Comparison of ENCODE assay signal across 9 mouse cellular contexts in the genomic region with DNA sequence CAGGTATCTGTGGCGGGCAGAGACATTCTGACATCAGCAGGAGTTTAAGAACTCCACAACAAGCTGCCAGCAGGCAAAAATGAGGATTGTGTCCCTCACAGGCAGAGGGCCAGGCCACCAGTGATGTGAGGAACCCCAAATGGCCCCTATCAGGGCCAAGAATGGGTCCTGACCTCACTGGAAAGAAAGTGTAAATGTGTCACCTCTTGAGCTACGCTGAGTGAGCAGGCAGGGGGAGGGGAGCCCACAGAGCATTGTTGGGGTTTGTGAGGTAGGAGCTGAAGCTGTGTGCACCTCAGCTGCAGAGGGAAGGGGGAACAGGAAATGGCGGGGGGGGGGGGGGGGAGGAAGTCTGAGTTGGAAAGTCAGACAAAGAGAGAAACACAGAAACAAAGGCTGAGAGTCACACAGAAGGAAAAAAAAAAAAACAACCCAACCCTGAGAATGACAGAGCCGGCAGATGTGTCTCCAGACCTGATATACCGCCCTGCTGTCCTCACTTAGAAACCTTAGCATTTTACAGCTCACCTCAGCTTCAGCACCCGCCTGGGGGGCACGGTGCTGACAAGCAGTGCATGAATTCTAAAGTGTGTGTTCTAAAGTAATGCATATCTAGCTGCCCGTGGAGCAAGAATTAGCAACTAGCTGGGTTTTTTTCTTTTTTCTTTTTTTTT. TPM values are rescaled to one million over a fixed set of nuclear protein-coding genes. Genes with fewer than 3 reads are reported as not detected.
DNase-seq lines count a peak whose midpoint lies in the region; ATAC-seq and TF ChIP-seq lines count a peak whose summit lies in the region.
"Had no signal": no experiment of that assay in that cellular context is flagged by ENCODE, and none has a peak within 500 bp of the region (broad histone marks: within the 10 kb centered on the region; RNA-seq: fewer than 3 reads in every experiment).

No protein-coding gene starts in this region.

- H3K9ac ChIP-seq in embryonic facial prominence, embryonic 11.5 days (replicated peaks; ENCODE audit: low read length) = no peak overlapping the region
- no peak overlapping the region for H3K9ac ChIP-seq in limb, embryonic 13.5 days
- H3K9ac ChIP-seq in forebrain, embryonic 13.5 days = no peak overlapping the region; the same call in 1 of the 2 replicates
- H3K9ac ChIP-seq: neural tube, embryonic 12.5 days had no signal

- no peak for ATAC-seq in embryonic facial prominence, embryonic 11.5 days (replicated peaks; ENCODE audit: insufficient number of reproducible peaks, low FRiP score, low TSS enrichment, low read depth)
- peak; percentile 66; the same call in 1 of the 2 replicates for ATAC-seq in limb, embryonic 13.5 days (ENCODE audit: low FRiP score, low read depth)
- ATAC-seq in forebrain, embryonic 13.5 days = no peak

- peak; percentile 21 for DNase-seq in embryo, embryonic 11 days
- DNase-seq in embryo, embryonic 10.5 days (ENCODE audit: low spot score) = no peak
- peak; percentile 5 for DNase-seq in embryonic facial prominence, embryonic 11.5 days (ENCODE audit: low spot score)
- DNase-seq in spleen, adult 12 weeks (ENCODE audit: low spot score) = peak; percentile 75
- DNase-seq in right cerebral cortex, postnatal 4 days = no peak
- DNase-seq in cerebellum, adult 2 months = no peak

- no peaks in the 10 kb centered on the region for H3K36me3 ChIP-seq in embryonic facial prominence, embryonic 11.5 days (replicated peaks; ENCODE audit: control insufficient read depth, insufficient read depth, low read depth, low read length)
- H3K36me3 ChIP-seq in limb, embryonic 13.5 days = no peaks in the 10 kb centered on the region
- H3K36me3 ChIP-seq in forebrain, embryonic 13.5 days (ENCODE audit: poor library complexity, severe bottlenecking) = no peaks in the 10 kb centered on the region
- H3K36me3 ChIP-seq: neural tube, embryonic 12.5 days had no signal

- H3K27me3 ChIP-seq in embryonic facial prominence, embryonic 11.5 days (ENCODE audit: control insufficient read depth, insufficient read depth, low read length) = no peaks in the 10 kb centered on the region
- H3K27me3 ChIP-seq in limb, embryonic 13.5 days = no peaks in the 10 kb centered on the region
- H3K27me3 ChIP-seq in cerebellum, adult 2 months (ENCODE audit: control insufficient read depth, insufficient read depth, low read length) = no peaks in the 10 kb centered on the region
- H3K27me3 ChIP-seq in forebrain, embryonic 13.5 days = no peaks in the 10 kb centered on the region
- H3K27me3 ChIP-seq: neural tube, embryonic 12.5 days had no signal

- H3K27ac ChIP-seq in embryonic facial prominence, embryonic 11.5 days (replicated peaks; ENCODE audit: low read depth, low read length) = no peak overlapping the region
- peak overlapping the region; percentile 69; the same call in 1 of the 2 replicates for H3K27ac ChIP-seq in limb, embryonic 13.5 days
- H3K27ac ChIP-seq in cerebellum, adult 2 months (ENCODE audit: insufficient read depth, low read length) = no peak overlapping the region
- H3K27ac ChIP-seq in forebrain, embryonic 13.5 days = no peak overlapping the region
- H3K27ac ChIP-seq: neural tube, embryonic 12.5 days had no signal

- H3K4me2 ChIP-seq in embryonic facial prominence, embryonic 11.5 days (ENCODE audit: low read depth, low read length) = no peak overlapping the region
- H3K4me2 ChIP-seq in limb, embryonic 13.5 days (replicated peaks) = peak overlapping the region; percentile 36
- no peak overlapping the region for H3K4me2 ChIP-seq in forebrain, embryonic 13.5 days
- H3K4me2 ChIP-seq: neural tube, embryonic 12.5 days had no signal

- WGBS in embryonic facial prominence, embryonic 11.5 days = 49% methylated on average over 8 of the region's 8 CpGs
- 24% methylated on average over 7 of the region's 8 CpGs for WGBS in limb, embryonic 13.5 days
- 72% methylated on average over 8 of the region's 8 CpGs for WGBS in cerebellum, adult 2 months
- WGBS in forebrain, embryonic 13.5 days = 74% methylated on average over 7 of the region's 8 CpGs

- H3K4me1 ChIP-seq in embryonic facial prominence, embryonic 11.5 days (ENCODE audit: control insufficient read depth, insufficient read depth, low read length) = no peaks in the 10 kb centered on the region
- H3K4me1 ChIP-seq in limb, embryonic 13.5 days = peaks cover 8% of the 10 kb centered on the region
- no peaks in the 10 kb centered on the region; the same call in 1 of the 2 replicates for H3K4me1 ChIP-seq in cerebellum, adult 2 months (ENCODE audit: control insufficient read depth, insufficient read depth, low read length)
- H3K4me1 ChIP-seq in forebrain, embryonic 13.5 days = peaks cover 7% of the 10 kb centered on the region; the same call in 1 of the 2 replicates

- no peak overlapping the region for H3K4me3 ChIP-seq in embryonic facial prominence, embryonic 11.5 days (ENCODE audit: low read depth, low read length)
- H3K4me3 ChIP-seq in limb, embryonic 13.5 days = no peak overlapping the region
- H3K4me3 ChIP-seq in cerebellum, adult 2 months (replicated peaks; ENCODE audit: insufficient read depth, low read depth, low read length) = no peak overlapping the region
- H3K4me3 ChIP-seq in forebrain, embryonic 13.5 days = no peak overlapping the region
- H3K4me3 ChIP-seq: neural tube, embryonic 12.5 days had no signal

- H3K9me3 ChIP-seq in embryonic facial prominence, embryonic 11.5 days (replicated peaks; ENCODE audit: control insufficient read depth, low read length) = no peaks in the 10 kb centered on the region
- no peaks in the 10 kb centered on the region for H3K9me3 ChIP-seq in limb, embryonic 13.5 days
- no peaks in the 10 kb centered on the region for H3K9me3 ChIP-seq in forebrain, embryonic 13.5 days (replicated peaks)
- H3K9me3 ChIP-seq: neural tube, embryonic 12.5 days had no signal

- TF ChIP-seq CTCF in cerebellum, adult 2 months (IDR thresholded peaks at IDR 0.05; ENCODE audit: borderline replicate concordance, insufficient read depth, low read depth, low read length) = no peak

- no peak for TF ChIP-seq POLR2A in cerebellum, adult 2 months (IDR thresholded peaks at IDR 0.05; ENCODE audit: borderline replicate concordance, insufficient read depth, low read length)

RNA-seq across cellular contexts. Expression of a gene that starts 1.9 kb away (rescaled TPM):
- polyA plus RNA-seq in embryonic facial prominence, embryonic 11.5 days (2014; fragmentation: Nextera tagmentation; extraction: Ambion mirVana) = 11.3 and 14.2 TPM in 2 replicates
- 11.1 and 12.1 TPM in 2 replicates for polyA plus RNA-seq in limb, embryonic 13.5 days (2015; fragmentation: Nextera tagmentation; extraction: Ambion mirVana)
- polyA plus RNA-seq in cerebellum, adult 2 months (2012; rRNA removed) = 0.92 and 1.00 TPM in 2 replicates
- polyA plus RNA-seq in forebrain, embryonic 13.5 days (2015; fragmentation: Nextera tagmentation; extraction: Ambion mirVana) = 7.6 and 9.2 TPM in 2 replicates

RNA-seq across cellular contexts. Expression of a gene that starts 3.0 kb away (rescaled TPM):
- polyA plus RNA-seq in embryonic facial prominence, embryonic 11.5 days (2014; fragmentation: Nextera tagmentation; extraction: Ambion mirVana) = 2.9 and 3.2 TPM in 2 replicates
- 4.5 and 5.1 TPM in 2 replicates for polyA plus RNA-seq in limb, embryonic 13.5 days (2015; fragmentation: Nextera tagmentation; extraction: Ambion mirVana)
- 0.26 and 0.40 TPM in 2 replicates for polyA plus RNA-seq in cerebellum, adult 2 months (2012; rRNA removed)
- polyA plus RNA-seq in forebrain, embryonic 13.5 days (2015; fragmentation: Nextera tagmentation; extraction: Ambion mirVana) = 0.31 and 0.68 TPM in 2 replicates

RNA-seq across cellular contexts. Expression of a gene that starts 25.1 kb away (rescaled TPM):
- 284 and 293 TPM in 2 replicates for polyA plus RNA-seq in embryonic facial prominence, embryonic 11.5 days (2014; fragmentation: Nextera tagmentation; extraction: Ambion mirVana)
- 285 and 288 TPM in 2 replicates for polyA plus RNA-seq in limb, embryonic 13.5 days (2015; fragmentation: Nextera tagmentation; extraction: Ambion mirVana)
- polyA plus RNA-seq in cerebellum, adult 2 months (2012; rRNA removed) = 231 and 232 TPM in 2 replicates
- 251 and 261 TPM in 2 replicates for polyA plus RNA-seq in forebrain, embryonic 13.5 days (2015; fragmentation: Nextera tagmentation; extraction: Ambion mirVana)

RNA-seq across cellular contexts. Expression of a gene that starts 25.2 kb away (rescaled TPM):
- polyA plus RNA-seq in embryonic facial prominence, embryonic 11.5 days (2014; fragmentation: Nextera tagmentation; extraction: Ambion mirVana) = 163 and 195 TPM in 2 replicates
- polyA plus RNA-seq in limb, embryonic 13.5 days (2015; fragmentation: Nextera tagmentation; extraction: Ambion mirVana) = 211 and 218 TPM in 2 replicates
- 143 and 144 TPM in 2 replicates for polyA plus RNA-seq in cerebellum, adult 2 months (2012; rRNA removed)
- polyA plus RNA-seq in forebrain, embryonic 13.5 days (2015; fragmentation: Nextera tagmentation; extraction: Ambion mirVana) = 186 and 193 TPM in 2 replicates

RNA-seq across cellular contexts. Expression of a gene that starts 32.8 kb away (rescaled TPM):
- polyA plus RNA-seq in embryonic facial prominence, embryonic 11.5 days (2014; fragmentation: Nextera tagmentation; extraction: Ambion mirVana) = 271 and 273 TPM in 2 replicates
- 244 and 251 TPM in 2 replicates for polyA plus RNA-seq in limb, embryonic 13.5 days (2015; fragmentation: Nextera tagmentation; extraction: Ambion mirVana)
- polyA plus RNA-seq in cerebellum, adult 2 months (2012; rRNA removed) = 61.5 and 66.8 TPM in 2 replicates
- polyA plus RNA-seq in forebrain, embryonic 13.5 days (2015; fragmentation: Nextera tagmentation; extraction: Ambion mirVana) = 189 and 191 TPM in 2 replicates

Comparison
In these comparisons a context has a peak if more than half of its experiments do, and no peak if none do; other contexts are left out.
1. DNase-seq: peak in embryo, embryonic 11 days (single experiment), embryonic facial prominence, embryonic 11.5 days (single experiment) and spleen, adult 12 weeks (single experiment); none in embryo, embryonic 10.5 days (single experiment), right cerebral cortex, postnatal 4 days (single experiment) and cerebellum, adult 2 months (0 of 2).